Mouse (Mus musculus): ENCODE results near the gene Gnb2. TPM values are rescaled to one million over a fixed set of nuclear protein-coding genes. Genes with fewer than 3 reads are reported as not detected.
A peak's percentile ranks its signal among the peaks of the same experiment; 100 is the strongest.

Gnb2 gene
- polyA plus RNA-seq, 1 experiment from 2014 or later, result 358 TPM

- Histone ChIP-seq H3K4me2 (replicated peaks; ENCODE audit: low read depth, low read length) (no peak overlapping the region), H3K27me3 (ENCODE audit: insufficient read depth, low read length) (no peaks in the 10 kb centered on the region), H3K4me3 (ENCODE audit: low read length) (no peak overlapping the region), H3K36me3 (ENCODE audit: insufficient read depth, low read length) (no peaks in the 10 kb centered on the region), H3K9me3 (ENCODE audit: low read length) (no peaks in the 10 kb centered on the region), H3K27ac (ENCODE audit: low read length) (no peak overlapping the region), H3K9ac (replicated peaks; ENCODE audit: low read length) (no peak overlapping the region), H3K4me1 (ENCODE audit: insufficient read depth, low read length) (no peaks in the 10 kb centered on the region)
- 92% methylated on average over 5 of the region's 5 CpGs for WGBS
- no peak for ATAC-seq (ENCODE audit: low FRiP score, low TSS enrichment)
Observed at GRCm38 (mm10) chr5:137566416-137566815, 33.1 kb upstream of the Gnb2 start.

GRCm38 (mm10) chr5:137565744-137566143, 32.4 kb upstream of the Gnb2 start:
- Histone ChIP-seq H3K36me3 (ENCODE audit: insufficient read depth, low read length) (no peaks in the 10 kb centered on the region), H3K4me2 (replicated peaks; ENCODE audit: low read depth, low read length) (no peak overlapping the region), H3K9ac (replicated peaks; ENCODE audit: low read length) (no peak overlapping the region), H3K4me3 (ENCODE audit: low read length) (no peak overlapping the region), H3K9me3 (ENCODE audit: low read length) (no peaks in the 10 kb centered on the region), H3K27ac (ENCODE audit: low read length) (no peak overlapping the region), H3K4me1 (ENCODE audit: insufficient read depth, low read length) (no peaks in the 10 kb centered on the region), H3K27me3 (ENCODE audit: insufficient read depth, low read length) (no peaks in the 10 kb centered on the region)
- WGBS, result 79% methylated on average over 6 of the region's 6 CpGs
- no peak for ATAC-seq (ENCODE audit: low FRiP score, low TSS enrichment)

GRCm38 (mm10) chr5:137562965-137563364, 29.7 kb upstream of the Gnb2 start:
- H3K27me3 ChIP-seq (ENCODE audit: insufficient read depth, low read length), result no peaks in the 10 kb centered on the region
- ATAC-seq (ENCODE audit: low FRiP score, low TSS enrichment), result no peak
- WGBS, result 75% methylated on average over 10 of the region's 10 CpGs

GRCm38 (mm10) chr5:137561556-137561955, 28.2 kb upstream of the Gnb2 start:
- no peak for ATAC-seq (ENCODE audit: low FRiP score, low TSS enrichment)
- Histone ChIP-seq H3K4me1 (ENCODE audit: insufficient read depth, low read length) (no peaks in the 10 kb centered on the region), H3K9me3 (ENCODE audit: low read length) (no peaks in the 10 kb centered on the region), H3K4me3 (ENCODE audit: low read length) (no peak overlapping the region), H3K27ac (ENCODE audit: low read length) (no peak overlapping the region), H3K9ac (replicated peaks; ENCODE audit: low read length) (no peak overlapping the region), H3K27me3 (ENCODE audit: insufficient read depth, low read length) (no peaks in the 10 kb centered on the region), H3K36me3 (ENCODE audit: insufficient read depth, low read length) (no peaks in the 10 kb centered on the region), H3K4me2 (replicated peaks; ENCODE audit: low read depth, low read length) (no peak overlapping the region)
- WGBS, result 68% methylated on average over 6 of the region's 6 CpGs

More at GRCm38 (mm10) chr5:137562965-137563364, 29.7 kb upstream of the Gnb2 start:
- Histone ChIP-seq H3K4me1 (ENCODE audit: insufficient read depth, low read length) (no peaks in the 10 kb centered on the region), H3K9me3 (ENCODE audit: low read length) (no peaks in the 10 kb centered on the region), H3K36me3 (ENCODE audit: insufficient read depth, low read length) (no peaks in the 10 kb centered on the region), H3K27ac (ENCODE audit: low read length) (no peak overlapping the region), H3K4me3 (ENCODE audit: low read length) (no peak overlapping the region), H3K4me2 (replicated peaks; ENCODE audit: low read depth, low read length) (no peak overlapping the region), H3K9ac (replicated peaks; ENCODE audit: low read length) (no peak overlapping the region)

- Histone ChIP-seq H3K4me3 (ENCODE audit: low read length) (no peak overlapping the region; the same call in 1 of the 2 replicates), H3K9ac (replicated peaks; ENCODE audit: low read length) (no peak overlapping the region), H3K27ac (ENCODE audit: low read length) (no peak overlapping the region), H3K27me3 (ENCODE audit: insufficient read depth, low read length) (peaks cover 9% of the 10 kb centered on the region), H3K9me3 (ENCODE audit: low read length) (no peaks in the 10 kb centered on the region), H3K4me1 (ENCODE audit: insufficient read depth, low read length) (peaks cover 4% of the 10 kb centered on the region; the same call in 1 of the 2 replicates), H3K4me2 (replicated peaks; ENCODE audit: low read depth, low read length) (no peak overlapping the region), H3K36me3 (ENCODE audit: insufficient read depth, low read length) (no peaks in the 10 kb centered on the region)
- ATAC-seq (ENCODE audit: low FRiP score, low TSS enrichment), result peak; percentile 27; the same call in 1 of the 2 replicates
- WGBS, result 49% methylated on average over 11 of the region's 11 CpGs
Observed at GRCm38 (mm10) chr5:137553898-137554297, 20.6 kb upstream of the Gnb2 start.

GRCm38 (mm10) chr5:137553411-137553837, 20.1 kb upstream of the Gnb2 start, which contains the start of gene Actl6b:
Gene Actl6b (plus strand): TSS chr5:137553517.
- Histone ChIP-seq H3K4me3 (ENCODE audit: low read length) (peak within 1 kb of the TSS; percentile 23), H3K4me1 (ENCODE audit: insufficient read depth, low read length) (peaks cover 4% of the 10 kb centered on the region; the same call in 1 of the 2 replicates), H3K36me3 (ENCODE audit: insufficient read depth, low read length) (no peaks in the 10 kb centered on the region), H3K27me3 (ENCODE audit: insufficient read depth, low read length) (peaks cover 9% of the 10 kb centered on the region), H3K4me2 (replicated peaks; ENCODE audit: low read depth, low read length) (peak within 1 kb of the TSS; percentile 46), H3K27ac (ENCODE audit: low read length) (no peak within 1 kb of the TSS), H3K9ac (replicated peaks; ENCODE audit: low read length) (no peak within 1 kb of the TSS), H3K9me3 (ENCODE audit: low read length) (no peaks in the 10 kb centered on the region)
- 1% methylated on average over 37 of the region's 37 CpGs for WGBS
- ATAC-seq (ENCODE audit: low FRiP score, low TSS enrichment), result peak; percentile 82

GRCm38 (mm10) chr5:137553000-137553399, 19.7 kb upstream of the Gnb2 start:
- Histone ChIP-seq H3K4me3 (ENCODE audit: low read length) (peak overlapping the region; percentile 23), H3K4me1 (ENCODE audit: insufficient read depth, low read length) (peaks cover 4% of the 10 kb centered on the region; the same call in 1 of the 2 replicates), H3K4me2 (replicated peaks; ENCODE audit: low read depth, low read length) (peak overlapping the region; percentile 46), H3K27ac (ENCODE audit: low read length) (no peak overlapping the region), H3K9ac (replicated peaks; ENCODE audit: low read length) (no peak overlapping the region), H3K9me3 (ENCODE audit: low read length) (no peaks in the 10 kb centered on the region), H3K27me3 (ENCODE audit: insufficient read depth, low read length) (peaks cover 9% of the 10 kb centered on the region), H3K36me3 (ENCODE audit: insufficient read depth, low read length) (no peaks in the 10 kb centered on the region)
- 25% methylated on average over 6 of the region's 6 CpGs for WGBS
- ATAC-seq (ENCODE audit: low FRiP score, low TSS enrichment), result no peak

- no peak overlapping the region for H3K4me2 ChIP-seq (replicated peaks; ENCODE audit: low read depth, low read length)
- peaks cover 9% of the 10 kb centered on the region for H3K27me3 ChIP-seq (ENCODE audit: insufficient read depth, low read length)
- no peak overlapping the region for H3K4me3 ChIP-seq (ENCODE audit: low read length)
- no peaks in the 10 kb centered on the region for H3K9me3 ChIP-seq (ENCODE audit: low read length)
- 74% methylated on average over 5 of the region's 5 CpGs for WGBS
- H3K9ac ChIP-seq (replicated peaks; ENCODE audit: low read length), result no peak overlapping the region
- no peak overlapping the region for H3K27ac ChIP-seq (ENCODE audit: low read length)
- peaks cover 4% of the 10 kb centered on the region; the same call in 1 of the 2 replicates for H3K4me1 ChIP-seq (ENCODE audit: insufficient read depth, low read length)
- no peaks in the 10 kb centered on the region for H3K36me3 ChIP-seq (ENCODE audit: insufficient read depth, low read length)
- ATAC-seq (ENCODE audit: low FRiP score, low TSS enrichment), result no peak
Observed at GRCm38 (mm10) chr5:137551119-137551518, 17.8 kb upstream of the Gnb2 start.

- no peak overlapping the region for H3K27ac ChIP-seq (ENCODE audit: low read length)
- H3K27me3 ChIP-seq (ENCODE audit: insufficient read depth, low read length), result peaks cover 9% of the 10 kb centered on the region
- ATAC-seq (ENCODE audit: low FRiP score, low TSS enrichment), result no peak
- no peaks in the 10 kb centered on the region for H3K9me3 ChIP-seq (ENCODE audit: low read length)
- no peak overlapping the region for H3K4me2 ChIP-seq (replicated peaks; ENCODE audit: low read depth, low read length)
- 78% methylated on average over 2 of the region's 2 CpGs for WGBS
- no peak overlapping the region for H3K9ac ChIP-seq (replicated peaks; ENCODE audit: low read length)
- peaks cover 4% of the 10 kb centered on the region; the same call in 1 of the 2 replicates for H3K4me1 ChIP-seq (ENCODE audit: insufficient read depth, low read length)
- no peak overlapping the region for H3K4me3 ChIP-seq (ENCODE audit: low read length)
- no peaks in the 10 kb centered on the region for H3K36me3 ChIP-seq (ENCODE audit: insufficient read depth, low read length)
Observed at GRCm38 (mm10) chr5:137549840-137550239, 16.5 kb upstream of the Gnb2 start.

GRCm38 (mm10) chr5:137545596-137545995, 12.3 kb upstream of the Gnb2 start:
- Histone ChIP-seq H3K36me3 (ENCODE audit: insufficient read depth, low read length) (no peaks in the 10 kb centered on the region), H3K27me3 (ENCODE audit: insufficient read depth, low read length) (no peaks in the 10 kb centered on the region), H3K4me3 (ENCODE audit: low read length) (no peak overlapping the region), H3K27ac (ENCODE audit: low read length) (no peak overlapping the region), H3K4me1 (ENCODE audit: insufficient read depth, low read length) (no peaks in the 10 kb centered on the region), H3K9me3 (ENCODE audit: low read length) (no peaks in the 10 kb centered on the region), H3K9ac (replicated peaks; ENCODE audit: low read length) (no peak overlapping the region), H3K4me2 (replicated peaks; ENCODE audit: low read depth, low read length) (no peak overlapping the region)
- no peak for ATAC-seq (ENCODE audit: low FRiP score, low TSS enrichment)
- WGBS, result 75% methylated on average over 4 of the region's 4 CpGs
